Mouse (Mus musculus): ENCODE results near the gene Ptpn11. TPM values are rescaled to one million over a fixed set of nuclear protein-coding genes. Genes with fewer than 3 reads are reported as not detected.

Ptpn11 gene
- polyA plus RNA-seq, 1 experiment from 2014 or later: 18.9 TPM

DNA sequence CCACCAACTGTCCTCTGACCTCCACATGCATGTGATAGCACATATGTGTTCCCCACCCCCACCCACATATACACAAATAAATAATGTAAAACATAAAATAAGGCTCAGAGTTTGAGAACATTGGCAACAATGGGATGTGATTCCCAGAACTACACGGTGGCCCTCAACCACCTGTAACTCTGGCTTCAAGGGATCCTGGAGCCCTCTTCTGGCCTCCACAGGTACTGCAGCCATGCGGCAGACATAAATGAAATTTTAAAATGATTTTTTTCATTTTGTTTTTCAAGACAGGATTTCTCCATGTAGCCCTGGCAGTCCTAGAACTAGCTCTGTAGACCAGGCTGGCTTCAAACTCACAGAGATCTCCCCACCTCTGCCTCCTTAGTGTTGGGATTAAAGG lies 65.1 kb downstream of the Ptpn11 start:
- no peak for DNase-seq (ENCODE audit: low spot score)

DNA sequence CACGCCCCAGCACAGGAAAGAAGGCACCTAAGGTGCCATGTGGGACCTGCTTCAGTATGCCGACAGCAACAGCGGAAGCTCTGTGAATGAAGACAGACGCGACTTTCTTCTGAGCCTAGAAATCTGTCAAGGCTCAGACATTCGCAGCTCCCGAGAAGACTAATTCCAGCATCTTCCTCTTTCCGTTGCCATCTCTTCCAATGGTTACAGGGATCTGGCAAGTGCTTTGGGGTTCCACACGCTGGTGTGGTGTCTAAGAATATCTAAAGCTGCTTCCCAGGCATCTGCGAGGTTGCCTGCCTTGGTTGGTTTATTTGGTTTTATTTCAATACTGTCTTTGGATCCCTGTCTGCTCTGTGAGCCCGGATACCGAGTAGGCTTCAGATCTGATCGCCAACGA lies 65.6 kb downstream of the Ptpn11 start:
- no peak for DNase-seq (ENCODE audit: low spot score)

DNA sequence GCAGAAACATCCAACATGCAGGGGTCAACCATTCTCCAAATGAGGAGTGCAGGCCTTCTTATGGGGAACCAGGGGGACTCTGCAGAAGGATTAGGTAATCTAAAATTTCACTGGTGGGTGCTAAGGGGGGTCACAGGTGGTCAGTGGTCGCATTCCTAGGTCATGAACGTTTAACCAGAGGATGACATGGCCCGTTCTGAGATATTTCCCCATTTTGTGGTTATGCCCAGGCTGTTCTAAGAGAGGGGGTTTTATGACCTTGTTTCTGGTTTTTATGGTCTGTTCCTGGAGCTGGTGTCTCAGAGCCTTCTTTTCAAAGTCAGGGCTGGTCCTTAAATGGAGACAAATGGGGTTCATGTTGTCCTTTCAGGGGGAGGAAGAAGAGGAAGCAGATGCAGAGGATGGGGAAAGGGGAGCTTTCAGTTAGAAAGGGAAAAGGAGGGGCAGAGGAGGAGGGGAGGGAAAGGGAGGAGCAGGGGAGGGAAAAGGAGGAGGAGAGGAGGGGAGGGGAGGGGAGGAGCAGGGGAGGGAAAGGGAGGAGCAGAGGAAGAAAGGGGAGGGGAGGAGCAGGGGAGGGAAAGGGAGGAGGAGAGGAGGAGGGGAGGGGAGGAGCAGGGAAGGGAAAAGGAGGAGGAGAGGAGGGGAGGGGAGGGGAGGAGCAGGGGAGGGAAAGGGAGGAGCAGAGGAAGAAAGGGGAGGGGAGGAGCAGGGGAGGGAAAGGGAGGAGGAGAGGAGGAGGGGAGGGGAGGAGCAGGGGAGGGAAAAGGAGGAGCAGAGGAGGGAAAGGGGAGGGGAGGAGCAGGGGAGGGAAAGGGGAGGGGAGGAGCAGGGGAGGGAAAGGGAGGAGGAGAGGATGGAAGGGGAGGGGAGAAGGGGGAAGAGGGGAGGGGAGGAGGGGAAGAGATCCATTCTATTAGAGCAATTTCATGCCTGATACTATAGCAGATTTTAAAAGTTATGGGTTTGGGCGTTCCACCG lies 66.7 kb downstream of the Ptpn11 start:
- no peak for DNase-seq (ENCODE audit: low spot score)

DNA sequence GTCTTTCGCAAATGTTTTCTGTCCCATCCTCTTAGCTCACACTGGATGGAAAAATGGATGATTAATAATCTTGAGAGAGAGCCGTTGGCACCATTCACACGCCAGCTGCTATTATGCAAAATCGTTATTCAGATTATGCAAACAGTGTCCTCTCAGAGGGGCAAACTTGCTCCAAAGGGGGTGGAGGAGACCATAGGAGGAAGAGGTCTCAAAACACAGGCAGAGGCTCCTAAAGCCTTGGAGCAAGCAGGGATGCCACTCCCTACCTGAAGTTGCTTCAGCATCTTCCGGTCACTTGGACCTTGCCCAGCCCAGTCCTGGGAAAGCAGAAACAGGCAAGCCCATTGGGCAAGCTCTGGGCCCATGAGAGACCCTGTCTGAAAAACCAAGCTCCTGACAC lies 67.8 kb downstream of the Ptpn11 start:
- DNase-seq (ENCODE audit: low spot score): no peak

DNA sequence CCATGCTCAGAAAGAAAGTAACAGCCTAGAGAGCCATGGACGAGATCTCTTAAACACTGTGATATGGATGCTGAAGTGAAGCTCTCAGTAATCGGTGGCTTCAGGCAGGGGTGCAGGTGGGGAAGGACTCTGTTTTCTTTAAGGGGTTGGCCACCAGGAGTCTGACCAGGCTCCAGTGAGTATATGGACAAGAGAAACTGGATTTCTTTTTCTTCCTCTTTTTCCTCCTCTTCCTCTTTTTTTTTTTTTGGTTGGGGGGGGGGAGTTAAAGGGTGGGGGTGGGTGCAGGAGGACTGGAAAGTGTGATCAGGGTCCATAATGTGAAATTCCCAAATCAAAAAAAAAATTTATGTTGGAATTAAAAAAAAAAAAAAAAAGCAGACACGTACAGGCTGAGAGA lies 68.6 kb downstream of the Ptpn11 start:
- DNase-seq (ENCODE audit: low spot score): no peak

DNA sequence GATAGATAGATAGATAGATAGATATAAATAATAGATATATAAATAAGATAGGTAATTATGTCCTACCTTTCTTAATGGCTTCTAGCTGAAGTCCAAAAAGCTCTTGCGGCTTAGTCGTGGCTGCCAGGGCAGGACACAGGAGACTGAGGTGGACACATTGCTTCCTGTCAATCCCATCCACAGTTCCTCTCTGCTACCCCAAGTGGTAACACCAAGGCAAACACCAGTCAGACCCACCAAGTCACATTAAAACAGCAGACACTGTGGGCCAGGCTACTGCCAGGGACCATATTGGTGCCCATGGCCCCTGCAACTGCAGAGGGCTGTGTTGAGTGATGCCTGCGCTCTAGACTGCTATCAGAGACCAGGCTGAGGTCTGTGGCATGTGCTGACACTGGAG lies 69.2 kb downstream of the Ptpn11 start:
- DNase-seq (ENCODE audit: low spot score): no peak

DNA sequence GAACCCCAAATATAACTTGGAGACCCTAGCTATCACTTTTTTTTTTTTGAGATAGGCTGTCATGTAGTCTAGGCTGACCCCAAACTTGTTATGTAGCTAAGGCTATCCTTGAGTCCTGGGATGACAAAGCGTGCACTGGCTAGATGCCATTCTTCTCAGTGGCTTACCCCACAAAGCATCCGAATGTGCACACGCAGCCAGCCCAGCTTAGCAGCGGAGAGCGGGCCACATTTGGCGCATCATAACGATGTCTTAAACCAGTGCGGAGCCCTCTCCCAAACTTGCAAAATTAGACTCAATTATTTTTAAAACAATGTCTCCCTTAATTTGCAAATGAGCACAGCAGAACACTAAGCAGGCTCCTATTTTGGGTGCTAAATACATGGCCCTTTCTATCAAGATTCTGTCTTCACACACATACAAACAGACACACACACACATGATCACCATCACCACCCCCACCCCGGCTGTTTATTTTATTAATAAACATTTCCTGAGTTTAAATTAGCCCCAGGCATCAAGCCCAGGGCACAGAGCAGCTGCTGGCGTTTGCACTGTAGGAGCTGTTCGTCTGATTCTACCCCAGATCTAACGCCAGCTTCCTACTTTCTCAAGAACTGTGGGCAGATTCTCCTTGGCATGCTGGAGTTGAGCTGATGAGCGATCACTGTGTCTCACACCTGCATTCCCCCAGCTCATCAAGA lies 71.7 kb downstream of the Ptpn11 start:
- no peak for DNase-seq (ENCODE audit: low spot score)

DNA sequence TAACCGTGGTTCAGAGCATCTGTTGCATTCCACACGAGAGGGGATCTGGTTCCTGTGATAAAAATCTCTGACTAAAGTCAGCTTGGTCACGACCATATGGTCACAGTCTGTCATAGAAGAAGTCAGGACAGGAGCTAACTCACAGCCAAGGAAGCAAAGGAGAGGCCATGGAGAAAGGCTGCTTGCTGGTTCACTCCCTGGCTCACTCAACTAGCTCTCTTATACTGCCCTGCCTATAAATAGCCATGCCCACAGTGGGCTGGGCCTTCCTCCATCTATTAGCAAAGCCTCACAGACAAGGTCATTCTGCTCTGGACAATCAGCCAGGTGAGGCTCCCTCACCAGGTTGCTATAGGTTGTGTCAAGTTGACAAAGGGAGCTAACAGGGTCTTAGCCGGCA lies 72.9 kb downstream of the Ptpn11 start:
- DNase-seq (ENCODE audit: low spot score): no peak

DNA sequence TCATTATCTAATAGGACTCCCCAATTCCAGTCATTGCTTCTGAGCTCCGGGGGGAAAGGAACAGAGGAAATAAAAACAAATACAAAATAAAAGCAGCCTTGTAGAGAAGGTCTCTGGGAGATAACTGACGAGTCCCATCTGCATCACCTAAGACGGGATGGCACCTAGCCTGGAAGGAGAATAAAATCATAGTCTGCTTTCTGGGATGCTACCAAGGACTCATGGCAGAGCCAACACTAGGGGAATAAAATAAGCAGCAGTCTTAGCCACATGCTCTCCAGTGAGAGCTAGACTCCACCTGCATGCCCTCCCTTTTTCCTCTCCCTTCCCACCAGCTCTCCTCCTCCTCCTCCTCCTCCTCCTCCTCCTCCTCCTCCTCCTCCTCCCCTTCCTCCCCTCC lies 74.3 kb downstream of the Ptpn11 start:
- DNase-seq (ENCODE audit: low spot score): no peak

DNA sequence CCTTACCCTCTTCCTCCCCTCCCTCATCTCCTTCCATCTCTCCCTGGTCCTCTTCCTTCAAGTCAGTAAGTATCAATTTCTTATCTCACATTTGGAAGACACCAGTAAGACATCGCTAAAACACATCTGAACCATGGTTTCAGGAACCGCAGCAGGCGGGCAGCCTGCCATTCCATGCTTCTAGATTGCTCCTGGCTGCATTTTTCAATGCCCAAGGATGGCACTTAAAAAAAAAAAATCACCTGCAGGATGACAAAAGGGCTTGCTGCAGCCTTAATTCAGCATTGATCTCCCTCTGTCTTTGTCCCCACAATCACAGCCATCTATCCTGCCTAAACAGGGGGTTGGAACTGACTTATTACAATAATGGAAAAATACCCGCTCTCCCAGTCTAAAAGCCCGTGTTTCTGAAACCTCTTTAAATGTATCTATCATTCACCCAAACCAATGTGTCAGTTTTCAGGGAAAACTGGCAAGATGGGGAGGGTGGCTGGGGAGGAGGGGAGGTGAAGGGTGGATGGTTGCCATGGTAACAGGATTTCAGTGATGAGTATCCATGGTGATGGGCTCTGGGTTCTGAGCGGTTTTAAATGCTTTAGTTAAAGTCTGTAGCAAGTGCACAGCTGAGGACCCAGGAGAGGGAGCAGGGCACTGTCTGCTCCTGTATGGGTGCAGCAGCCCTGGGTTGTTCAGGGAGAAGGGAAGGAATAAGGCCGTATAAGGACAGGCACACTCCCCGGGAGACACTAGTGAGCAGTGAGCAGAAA lies 75.6 kb downstream of the Ptpn11 start:
- DNase-seq (ENCODE audit: low spot score): no peak

DNA sequence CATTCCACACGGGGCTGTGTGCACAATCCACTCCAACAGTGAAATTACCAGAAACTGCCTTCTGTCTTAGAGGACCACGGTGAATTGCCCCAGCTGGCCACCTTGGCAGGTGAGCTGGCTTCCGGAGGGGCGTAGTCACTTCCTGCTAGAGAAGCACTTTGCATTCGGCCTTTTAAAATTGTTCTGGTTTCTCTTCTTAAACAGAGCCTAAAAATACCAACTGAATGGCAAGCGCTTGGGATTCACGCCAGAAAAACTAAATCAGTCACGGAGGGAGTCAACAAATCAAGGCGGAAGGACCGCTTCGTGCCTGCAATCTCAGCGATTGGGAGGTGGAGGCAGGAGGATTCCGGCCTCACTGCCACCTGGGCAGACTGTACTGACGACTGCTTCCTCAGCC lies 77.0 kb downstream of the Ptpn11 start:
- no peak for DNase-seq (ENCODE audit: low spot score)

DNA sequence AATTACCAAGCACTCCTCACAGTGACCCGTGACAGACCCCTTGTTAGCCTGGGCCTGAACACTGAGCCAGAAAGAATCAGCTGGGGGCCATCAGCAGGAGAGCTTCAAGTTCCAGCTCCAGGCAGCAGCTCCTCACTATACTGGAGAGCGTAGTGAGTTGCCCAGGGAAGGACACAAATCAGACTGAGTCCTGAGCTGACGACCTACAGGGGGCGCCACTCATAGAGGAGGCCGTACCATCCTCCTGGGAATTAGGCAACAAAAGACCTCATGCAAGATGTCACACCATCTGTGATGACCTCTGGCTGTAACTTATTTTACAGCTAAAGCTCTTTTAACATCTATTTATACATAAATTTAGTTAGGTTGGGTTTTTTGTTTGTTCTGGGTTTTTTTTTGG lies 78.8 kb downstream of the Ptpn11 start:
- DNase-seq (ENCODE audit: low spot score): no peak

DNA sequence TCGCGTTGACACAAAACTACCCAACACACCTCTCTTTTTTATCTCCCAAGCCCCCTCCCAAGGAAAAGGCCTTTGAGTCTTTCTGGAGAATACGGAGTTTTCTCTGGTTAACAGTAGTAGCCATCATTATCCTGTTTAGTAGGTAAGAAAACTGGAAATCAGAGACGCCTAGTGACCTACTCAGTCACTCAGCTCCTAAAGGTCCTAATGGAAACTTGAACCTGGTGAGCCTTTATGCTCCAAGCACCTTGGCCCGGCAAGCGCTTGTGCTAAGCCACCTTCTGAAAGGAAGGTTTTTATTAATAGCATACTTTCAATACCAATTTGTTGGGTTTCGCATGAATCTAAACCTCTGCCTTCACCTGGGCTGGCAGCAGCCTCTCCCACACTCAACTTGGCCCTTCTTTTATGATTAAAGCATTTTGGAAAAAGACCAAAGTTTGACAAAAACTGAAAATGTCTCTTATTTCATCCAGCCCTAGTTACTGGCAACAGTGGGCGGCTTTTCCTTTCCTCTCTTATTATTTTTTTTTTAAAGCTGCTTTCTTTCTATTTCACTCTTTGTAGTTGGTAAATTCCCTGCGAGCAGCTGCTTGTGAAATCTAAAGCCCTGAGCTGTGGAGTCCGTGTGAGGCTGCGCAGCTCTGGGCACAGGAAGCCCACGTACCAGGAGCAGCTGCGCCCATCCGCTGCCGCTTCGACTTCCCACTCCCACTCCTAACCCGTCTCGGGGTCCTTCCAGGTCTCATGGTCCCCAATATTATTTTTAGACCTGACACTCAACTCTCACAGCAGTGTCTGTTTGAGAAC lies 79.9 kb downstream of the Ptpn11 start:
- DNase-seq (ENCODE audit: low spot score): no peak

DNA sequence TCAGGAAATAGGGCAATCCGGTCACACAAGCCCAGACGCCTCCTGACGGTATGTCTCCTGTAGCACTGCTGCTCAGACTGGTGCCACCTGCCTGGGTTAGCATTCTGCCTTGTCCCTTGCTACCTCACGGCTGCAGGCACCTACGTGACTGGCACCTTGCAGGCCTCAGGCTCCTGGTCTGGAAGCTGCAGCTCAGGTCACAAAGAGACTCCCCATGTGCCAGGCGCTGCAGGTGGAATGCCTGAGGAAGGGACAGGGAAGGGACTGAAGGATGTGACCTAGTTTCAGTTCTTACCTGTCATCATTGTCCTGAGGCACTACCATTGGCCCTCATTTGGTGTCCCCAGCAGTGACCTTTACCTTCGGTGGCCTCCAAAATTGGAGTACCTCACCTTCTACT lies 82.0 kb downstream of the Ptpn11 start:
- no peak for DNase-seq (ENCODE audit: low spot score)

DNA sequence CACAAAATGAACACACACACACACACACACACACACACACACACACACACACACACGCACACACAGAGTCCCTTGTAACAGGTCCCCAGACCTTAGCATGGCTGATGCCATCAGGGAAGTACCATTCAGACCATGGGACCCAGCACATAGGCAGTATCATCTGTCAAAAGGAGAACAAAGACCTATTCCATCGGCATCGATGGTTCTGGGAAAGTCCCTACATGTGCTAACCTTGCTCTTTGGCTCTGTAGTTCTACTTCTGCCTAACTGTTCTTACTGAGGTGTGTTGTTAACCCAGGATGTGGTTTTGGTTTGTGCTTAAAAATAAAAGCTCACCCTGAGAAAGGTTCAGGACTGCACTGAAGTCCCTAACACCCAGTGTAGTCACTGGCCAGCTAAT lies 84.3 kb downstream of the Ptpn11 start:
- peak; percentile 72 for DNase-seq (ENCODE audit: low spot score)

DNA sequence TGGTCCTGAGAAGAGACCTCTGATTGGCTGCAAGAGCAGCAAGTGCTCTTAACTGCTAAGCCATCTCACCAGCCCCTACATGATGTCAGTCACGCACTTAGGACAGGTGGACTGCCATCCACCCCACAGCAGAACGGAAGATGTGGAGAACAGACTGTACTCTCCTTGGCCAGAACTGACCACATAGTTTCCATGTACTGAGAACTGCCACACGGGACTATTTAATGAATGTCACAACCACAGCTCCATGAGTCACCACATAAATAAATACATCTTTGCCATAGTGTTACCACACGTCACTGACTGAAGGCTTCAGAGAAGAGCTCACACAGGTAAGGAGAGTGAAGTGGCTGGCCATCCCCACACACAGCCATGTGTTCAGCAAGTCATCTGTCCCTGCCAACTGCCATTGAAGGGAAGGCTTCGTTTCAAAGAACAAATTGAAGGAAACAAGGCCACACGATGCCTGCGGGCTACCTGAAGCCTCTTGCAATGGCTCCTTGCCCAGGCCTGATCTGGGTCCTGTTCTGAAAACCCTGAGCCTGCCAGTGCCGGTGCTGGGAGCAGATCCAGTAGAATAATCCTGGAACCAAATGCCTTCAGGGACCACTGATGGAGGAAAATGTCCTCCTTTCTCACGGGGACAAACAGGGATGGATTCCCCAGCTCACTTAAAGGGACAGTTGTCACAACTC lies 90.2 kb downstream of the Ptpn11 start:
- DNase-seq (ENCODE audit: low spot score): no peak

DNA sequence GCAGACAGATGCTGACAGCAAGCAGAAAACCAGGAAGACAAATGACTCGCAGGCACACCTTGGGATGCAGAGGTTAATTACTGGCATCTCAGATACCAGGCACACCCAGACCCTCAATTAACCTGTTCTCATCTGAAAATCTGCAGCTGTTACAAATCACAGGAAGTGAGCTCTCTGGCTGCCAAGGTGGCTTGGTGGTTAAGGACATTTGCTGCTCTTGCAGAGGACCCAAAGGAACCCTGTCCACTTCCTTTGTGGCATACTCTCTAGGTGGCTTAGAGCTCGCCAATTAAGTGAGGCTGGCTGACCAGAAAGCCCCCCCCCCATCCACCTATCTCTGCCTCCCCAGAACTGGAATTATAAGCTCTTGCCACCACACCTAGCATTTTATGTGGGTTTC lies 91.1 kb downstream of the Ptpn11 start:
- DNase-seq (ENCODE audit: low spot score): no peak

DNA sequence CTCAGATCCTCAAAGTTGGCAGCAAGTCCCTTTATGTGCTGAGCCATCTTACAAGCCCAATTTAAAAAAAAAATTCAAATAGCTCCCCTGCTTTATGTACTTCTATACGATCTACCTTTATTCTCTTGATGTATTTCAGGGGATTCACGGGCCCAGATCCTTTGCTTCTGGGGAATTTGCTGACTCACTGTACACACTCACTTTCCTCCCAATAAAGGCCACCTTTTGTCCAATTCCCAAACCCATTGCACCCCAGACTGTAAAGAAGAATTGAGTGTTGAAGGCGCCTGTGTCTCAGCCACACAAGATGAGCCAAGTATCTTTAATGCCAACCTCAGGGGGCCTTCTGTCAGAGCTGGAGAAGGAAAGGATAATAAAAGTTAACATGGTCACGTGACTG lies 93.2 kb downstream of the Ptpn11 start:
- no peak for DNase-seq (ENCODE audit: low spot score)

DNA sequence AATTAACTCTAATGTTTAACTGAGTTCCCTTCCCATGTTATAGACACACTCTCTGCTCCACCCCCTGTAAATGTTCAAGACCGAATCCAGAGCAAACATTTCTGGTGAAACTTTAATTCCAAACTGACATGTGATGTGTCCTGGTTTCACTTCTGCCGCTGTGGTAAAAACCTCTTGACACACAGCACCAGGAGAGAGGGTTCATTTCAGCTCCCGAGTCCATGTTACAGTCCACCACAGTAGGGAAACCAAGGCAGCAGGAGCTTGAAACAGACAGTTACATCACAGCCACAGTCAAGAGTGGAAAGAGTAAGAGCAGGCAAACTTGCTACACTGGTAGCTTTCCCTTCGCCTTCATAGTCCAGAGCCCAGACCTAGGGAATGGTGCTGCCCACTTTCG lies 94.5 kb downstream of the Ptpn11 start:
- no peak for DNase-seq (ENCODE audit: low spot score)

DNA sequence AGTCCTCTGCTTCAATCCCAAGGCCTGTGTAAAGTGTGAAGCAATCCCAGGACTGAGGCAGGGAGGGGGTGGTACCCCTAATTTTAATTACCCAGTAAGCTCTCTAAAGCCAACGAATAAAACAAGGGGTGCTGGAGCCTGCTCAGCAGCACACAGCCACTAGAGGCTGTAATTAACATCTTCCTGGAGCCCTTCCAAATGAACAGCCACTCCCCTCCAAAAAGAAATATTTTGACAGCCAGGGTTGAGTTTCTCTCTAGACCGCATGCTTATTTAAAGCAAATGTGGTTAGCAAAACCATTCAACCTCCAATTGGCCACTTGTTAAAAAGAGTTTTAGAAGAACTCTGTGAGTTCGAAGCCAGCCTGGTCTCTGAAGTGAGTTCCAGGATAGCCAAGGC lies 97.9 kb downstream of the Ptpn11 start:
- no peak for DNase-seq (ENCODE audit: low spot score)

DNA sequence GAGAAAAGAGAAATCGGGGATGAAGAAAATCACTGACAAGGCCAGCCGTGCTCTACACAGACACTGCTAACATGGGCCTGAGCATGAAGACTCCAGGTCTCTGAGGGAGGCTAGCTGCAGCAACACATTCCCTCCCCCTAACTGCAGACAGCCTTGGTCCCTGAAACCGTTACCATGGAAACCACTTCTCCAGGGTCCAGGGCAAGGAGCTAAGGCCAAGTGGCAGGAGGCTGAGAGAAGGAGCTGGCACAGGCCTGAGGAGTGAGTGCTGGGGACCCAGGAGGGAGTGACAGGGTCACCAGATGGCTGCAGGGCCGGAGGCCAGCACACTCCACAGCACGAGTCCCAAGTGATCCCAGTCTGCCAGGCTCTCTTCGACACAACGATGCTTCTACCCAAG lies 101.5 kb downstream of the Ptpn11 start:
- DNase-seq (ENCODE audit: low spot score): no peak
